ENCODE assay signal across 7 mouse cellular contexts in genomic region chr6:50294128-50294527, GRCm38 (mm10). TPM values are rescaled to one million over a fixed set of nuclear protein-coding genes. Genes with fewer than 3 reads are reported as not detected.
A peak's percentile ranks its signal among the peaks of the same experiment; 100 is the strongest.
DNase-seq lines count a peak whose midpoint lies in the region; ATAC-seq and TF ChIP-seq lines count a peak whose summit lies in the region.

No protein-coding gene starts in this region.

- no peaks in the 10 kb centered on the region for H3K4me1 ChIP-seq in cerebellum, adult 2 months (ENCODE audit: control insufficient read depth, insufficient read depth, low read length)
- no peaks in the 10 kb centered on the region for H3K4me1 ChIP-seq in midbrain, embryonic 15.5 days

- no peak overlapping the region for H3K4me3 ChIP-seq in cerebellum, adult 2 months (replicated peaks; ENCODE audit: insufficient read depth, low read depth, low read length)
- H3K4me3 ChIP-seq in midbrain, embryonic 15.5 days = no peak overlapping the region

- peak; percentile 95 for ATAC-seq in inflammation-experienced regulatory T-cells, adult 6 months
- peak; percentile 42; the same call in 1 of the 2 replicates for ATAC-seq in midbrain, embryonic 15.5 days (replicated peaks)

- WGBS in cerebellum, adult 2 months = 39% methylated on average over 1 of the region's 1 CpGs
- WGBS in midbrain, embryonic 15.5 days = 42% methylated on average over 1 of the region's 1 CpGs

- no peak overlapping the region for H3K9ac ChIP-seq in midbrain, embryonic 15.5 days

- H3K9me3 ChIP-seq in midbrain, embryonic 15.5 days = no peaks in the 10 kb centered on the region

- intact Hi-C loops in left cerebral cortex, postnatal 14 days (cut with DNase I) = loop anchor here (1.0 to 10.0 kb wide), 4 partner anchors 99 to 775 kb away; partner anchors contain the start of gene Mpp6

- no peaks in the 10 kb centered on the region for H3K36me3 ChIP-seq in midbrain, embryonic 15.5 days (replicated peaks)

- no peak overlapping the region for H3K27ac ChIP-seq in cerebellum, adult 2 months (ENCODE audit: insufficient read depth, low read length)
- H3K27ac ChIP-seq in midbrain, embryonic 15.5 days = no peak overlapping the region

- peak; percentile 78 for DNase-seq in T-cell, adult 2 months (ENCODE audit: low spot score)
- peak; percentile 64 to 78 for DNase-seq in cerebellum, adult 2 months
- DNase-seq in forelimb bud, embryonic 11.5 days (ENCODE audit: low read depth, low spot score) = peak; percentile 90
- DNase-seq in left cerebral cortex, postnatal 14 days (ENCODE audit: low spot score in 2 of 2) = peak; percentile 87 to 95
- DNase-seq in spleen, adult 12 weeks (ENCODE audit: low spot score) = peak; percentile 40

- TF ChIP-seq CTCF in cerebellum, adult 2 months (IDR thresholded peaks at IDR 0.05; ENCODE audit: borderline replicate concordance, insufficient read depth, low read depth, low read length) = peak; percentile 64

- H3K4me2 ChIP-seq in midbrain, embryonic 15.5 days = no peak overlapping the region

- no peaks in the 10 kb centered on the region for H3K27me3 ChIP-seq in cerebellum, adult 2 months (ENCODE audit: control insufficient read depth, insufficient read depth, low read length)
- H3K27me3 ChIP-seq in midbrain, embryonic 15.5 days (replicated peaks) = no peaks in the 10 kb centered on the region

- TF ChIP-seq POLR2A in cerebellum, adult 2 months (IDR thresholded peaks at IDR 0.05; ENCODE audit: borderline replicate concordance, insufficient read depth, low read length) = no peak

RNA-seq across cellular contexts. Expression of gene Gsdme, which starts 30.5 kb away (rescaled TPM):
- polyA plus RNA-seq in cerebellum, adult 2 months (2012; rRNA removed) = 16.1 and 17.0 TPM in 2 replicates
- 10 to 100 TPM; 13.9 to 18.5 (median 15.4) TPM for polyA plus RNA-seq in inflammation-experienced regulatory T-cells, adult 6 months (2017; shearing (Covaris generic))
- 10 to 100 TPM; 12.1 to 14.2 TPM for total RNA-seq in left cerebral cortex, postnatal 14 days (2021)
- polyA plus RNA-seq in midbrain, embryonic 15.5 days (2015; fragmentation: Nextera tagmentation; extraction: Ambion mirVana) = 78.0 and 85.3 TPM in 2 replicates

Comparison
In these comparisons a context has a peak if more than half of its experiments do, and no peak if none do; other contexts are left out.
1. DNase-seq: peak in every context shown above with its lines; median percentile 91 in left cerebral cortex, postnatal 14 days; 90 in forelimb bud, embryonic 11.5 days; 78 in T-cell, adult 2 months; 71 in cerebellum, adult 2 months; 40 in spleen, adult 12 weeks.